Mouse (Mus musculus): ENCODE measurements around the gene Atxn7l1.
A peak's percentile ranks its signal among the peaks of the same experiment; 100 is the strongest.

The Atxn7l1 gene

GRCm38 (mm10) chr12:33147497-33148267, at the start of gene Atxn7l1:
Atxn7l1 (plus strand) TSS chr12:33147693.
- peak; percentile 96 for DNase-seq (ENCODE audit: low read depth)

GRCm38 (mm10) chr12:33101627-33102026, 45.9 kb upstream of the Atxn7l1 start:
- no peak for DNase-seq (ENCODE audit: low read depth)

GRCm38 (mm10) chr12:33102342-33103115, 45.0 kb upstream of the Atxn7l1 start:
- DNase-seq (ENCODE audit: low read depth): no peak

- DNase-seq (ENCODE audit: low read depth): no peak
These were observed 41.8 kb upstream of the Atxn7l1 start for GRCm38 (mm10) chr12:33105724-33106123.

GRCm38 (mm10) chr12:33106438-33107167, 40.9 kb upstream of the Atxn7l1 start:
- no peak for DNase-seq (ENCODE audit: low read depth)

GRCm38 (mm10) chr12:33109531-33109930, 38.0 kb upstream of the Atxn7l1 start:
- peak; percentile 76 for DNase-seq (ENCODE audit: low read depth)

GRCm38 (mm10) chr12:33110894-33111471, 36.5 kb upstream of the Atxn7l1 start:
- peak; percentile 20 for DNase-seq (ENCODE audit: low read depth)

- DNase-seq (ENCODE audit: low read depth): peak; percentile 25
These were observed 28.7 kb upstream of the Atxn7l1 start for GRCm38 (mm10) chr12:33118624-33119301.

GRCm38 (mm10) chr12:33125594-33126227, 21.8 kb upstream of the Atxn7l1 start:
- no peak for DNase-seq (ENCODE audit: low read depth)

GRCm38 (mm10) chr12:33126243-33126642, 21.2 kb upstream of the Atxn7l1 start:
- no peak for DNase-seq (ENCODE audit: low read depth)

- DNase-seq (ENCODE audit: low read depth): peak; percentile 63
These were observed 19.4 kb upstream of the Atxn7l1 start for GRCm38 (mm10) chr12:33128121-33128520.

GRCm38 (mm10) chr12:33128702-33129101, 18.8 kb upstream of the Atxn7l1 start:
- DNase-seq (ENCODE audit: low read depth): peak; percentile 20

- peak; percentile 30 for DNase-seq (ENCODE audit: low read depth)
These were observed 18.1 kb upstream of the Atxn7l1 start for GRCm38 (mm10) chr12:33129410-33129809.

GRCm38 (mm10) chr12:33130401-33130800, 17.1 kb upstream of the Atxn7l1 start:
- no peak for DNase-seq (ENCODE audit: low read depth)

GRCm38 (mm10) chr12:33131796-33132195, 15.7 kb upstream of the Atxn7l1 start:
- DNase-seq (ENCODE audit: low read depth): peak; percentile 90

GRCm38 (mm10) chr12:33137857-33138256, 9.6 kb upstream of the Atxn7l1 start:
- no peak for DNase-seq (ENCODE audit: low read depth)

- no peak for DNase-seq (ENCODE audit: low read depth)
These were observed 8.4 kb upstream of the Atxn7l1 start for GRCm38 (mm10) chr12:33139083-33139482.

- DNase-seq (ENCODE audit: low read depth): no peak
These were observed 3.0 kb upstream of the Atxn7l1 start for GRCm38 (mm10) chr12:33144456-33144855.

GRCm38 (mm10) chr12:33146622-33147433, 665 bp upstream of the Atxn7l1 start:
- DNase-seq (ENCODE audit: low read depth): no peak

- no peak for DNase-seq (ENCODE audit: low read depth)
These were observed 2.2 kb downstream of the Atxn7l1 start for GRCm38 (mm10) chr12:33149544-33150190.

Measured in naive thymus-derived CD4-positive, alpha-beta T cell, adult 2 months (primary cell).